Mouse (Mus musculus): ENCODE results near the gene Dbndd2.
A peak's percentile ranks its signal among the peaks of the same experiment; 100 is the strongest.

The Dbndd2 gene

DNA sequence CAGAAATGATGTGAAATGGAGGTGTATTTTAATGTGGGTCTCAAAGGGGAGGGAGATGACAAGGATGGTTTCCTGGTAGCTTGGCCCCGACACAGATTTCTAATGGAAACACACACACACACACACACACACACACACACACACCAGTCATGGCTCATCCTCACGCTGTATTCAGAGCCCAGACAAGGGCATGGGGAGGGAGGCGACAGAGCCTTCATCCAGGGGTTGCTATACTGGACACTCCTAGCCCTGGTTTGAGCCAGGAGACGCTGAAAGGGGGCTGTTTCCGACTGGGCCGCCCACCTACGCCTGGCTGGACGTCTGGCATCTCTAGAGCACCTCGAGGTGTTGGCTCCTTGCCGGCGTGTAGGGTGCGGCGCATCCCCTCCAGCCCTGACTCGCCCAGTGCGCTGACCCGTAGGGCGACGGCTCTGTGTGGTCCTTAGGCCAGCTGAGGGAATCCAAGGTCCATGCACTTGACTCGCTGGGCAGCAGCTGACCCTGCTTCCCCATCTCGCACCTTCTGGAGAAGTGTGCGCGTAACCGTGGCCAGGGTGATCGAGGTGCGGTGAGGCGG is at the start of gene Dbndd2:
Dbndd2 (plus strand) TSS at position 426 of the 577 bp plus-strand sequence.
- peak; percentile 84 for DNase-seq

DNA sequence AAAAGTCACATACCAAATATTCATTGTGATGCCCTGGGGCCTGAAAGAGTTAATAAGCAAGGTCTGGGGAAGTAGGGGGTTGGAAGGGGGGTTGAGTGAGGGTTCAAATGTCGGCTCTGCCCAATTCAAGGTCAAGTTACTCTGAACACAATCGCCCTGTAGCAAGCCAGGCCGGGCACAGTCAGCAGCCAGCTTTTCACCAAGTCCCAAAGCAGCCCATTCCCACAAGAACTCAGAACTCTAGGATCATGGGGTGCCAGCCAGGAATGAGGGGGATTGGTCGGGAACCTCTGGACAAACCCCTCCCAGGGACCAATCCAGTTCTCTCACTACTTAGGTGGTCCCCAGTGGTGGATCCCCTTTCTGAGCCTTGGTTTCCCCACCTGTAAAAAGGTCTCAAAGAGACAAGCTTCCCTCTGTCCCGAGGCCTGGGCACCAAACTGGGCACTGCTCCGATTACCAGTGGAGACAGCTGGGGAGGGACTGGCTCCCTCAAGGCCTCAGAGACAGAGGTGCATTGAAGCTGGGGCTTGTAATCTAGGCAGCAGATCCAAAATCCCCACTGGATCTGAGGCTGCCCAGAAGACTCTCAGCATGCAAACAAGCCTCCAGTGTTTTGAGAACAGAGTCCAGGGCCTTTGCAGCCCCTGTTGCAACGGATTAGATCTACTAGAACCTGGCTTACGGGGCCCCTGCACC is 49.5 kb upstream of the Dbndd2 start:
- no peak for DNase-seq

DNA sequence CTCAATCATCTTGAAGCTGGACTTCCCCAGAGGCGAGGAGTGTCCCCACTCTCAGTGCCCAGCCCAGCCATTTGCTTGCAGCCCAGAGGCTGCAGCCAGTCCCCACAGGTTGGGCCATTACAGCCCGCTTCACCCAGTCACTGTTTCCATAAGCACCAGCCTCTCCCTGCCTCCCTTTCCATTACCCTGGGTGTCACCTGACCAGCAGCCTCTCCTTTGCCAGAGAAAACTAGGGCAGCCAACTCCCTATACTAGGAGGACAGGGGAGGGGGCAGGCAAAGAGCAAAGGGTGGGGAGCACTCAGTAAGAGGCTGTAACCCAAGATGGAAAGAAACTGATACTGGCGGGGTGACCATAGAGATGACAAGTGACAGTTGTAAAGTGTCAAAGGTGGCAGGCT is 48.9 kb upstream of the Dbndd2 start:
- DNase-seq = peak; percentile 78

DNA sequence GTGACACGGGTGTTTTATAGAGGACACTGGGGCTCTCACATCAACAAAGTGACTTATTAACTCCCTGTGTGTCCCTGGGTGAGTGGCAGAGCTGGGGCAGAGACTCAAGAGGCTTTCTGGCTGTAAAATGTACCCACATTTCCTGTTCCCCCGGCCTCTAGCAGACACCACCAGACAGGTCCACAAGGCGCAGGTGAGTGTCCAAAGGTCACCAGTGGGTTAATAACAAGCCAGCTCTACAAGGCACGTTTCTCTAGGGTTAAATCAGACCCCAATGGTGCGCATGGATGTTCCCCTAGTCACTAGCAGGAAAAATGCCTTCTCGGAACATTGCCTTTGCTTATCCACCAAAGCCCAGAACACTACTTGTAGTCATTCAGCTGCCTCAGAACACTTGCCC is 48.2 kb upstream of the Dbndd2 start:
- DNase-seq = peak; percentile 67

GRCm38 (mm10) chr2:164438257-164438656 is 47.6 kb upstream of the Dbndd2 start:
- no peak for DNase-seq

GRCm38 (mm10) chr2:164439001-164439421 is 46.9 kb upstream of the Dbndd2 start:
- DNase-seq = no peak

- DNase-seq = peak; percentile 57
Observed at GRCm38 (mm10) chr2:164440314-164440713, 45.6 kb upstream of the Dbndd2 start.

DNA sequence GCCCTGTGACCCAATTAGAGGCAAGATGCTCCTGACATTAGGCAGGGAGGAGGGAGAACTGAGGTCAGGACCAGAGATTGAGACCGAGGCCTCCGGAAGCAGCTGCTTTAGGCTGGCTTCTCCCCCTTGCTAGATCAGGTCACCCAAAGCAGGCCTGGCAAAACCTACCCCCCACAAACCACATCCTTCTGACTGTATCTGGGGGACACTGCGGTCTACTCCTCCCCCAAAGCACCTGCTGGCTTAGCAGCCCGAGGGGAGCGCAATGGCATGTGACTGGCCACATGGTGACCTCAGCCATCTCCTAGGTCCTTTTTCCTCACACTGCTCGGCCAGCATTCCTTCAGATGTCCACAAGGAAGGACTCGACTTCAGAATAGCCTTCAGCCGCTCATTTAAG is 44.8 kb upstream of the Dbndd2 start:
- DNase-seq = peak; percentile 60

- no peak for DNase-seq
Observed at GRCm38 (mm10) chr2:164441731-164442130, 44.2 kb upstream of the Dbndd2 start.

GRCm38 (mm10) chr2:164442315-164443050 is 43.4 kb upstream of the Dbndd2 start:
- peak; percentile 67 for DNase-seq

GRCm38 (mm10) chr2:164443051-164443437 is 42.9 kb upstream of the Dbndd2 start:
- peak; percentile 94 for DNase-seq

GRCm38 (mm10) chr2:164443460-164444000 is 42.4 kb upstream of the Dbndd2 start, which contains the start of gene Sdc4:
Gene Sdc4 (minus strand): TSS chr2:164443887.
- DNase-seq = peak; percentile 42

DNA sequence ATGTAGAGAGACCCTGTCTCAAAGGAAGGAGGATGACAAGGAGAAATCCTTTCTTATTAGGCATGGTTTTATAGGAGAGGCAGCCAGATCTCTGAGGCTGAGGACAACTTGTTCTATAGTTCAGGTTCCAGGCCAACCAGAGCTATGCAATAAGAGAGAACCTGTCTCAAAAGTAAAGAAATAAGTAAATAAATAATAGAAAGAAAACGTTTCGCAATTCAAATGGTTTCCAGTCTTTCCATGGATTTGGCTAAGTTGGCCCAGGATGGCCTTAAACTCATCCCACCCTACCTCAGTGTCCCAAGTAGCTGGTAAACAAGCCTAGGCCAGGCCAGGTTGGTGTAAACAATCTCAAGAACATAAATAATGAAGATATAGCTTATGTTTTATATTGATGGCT is 41.2 kb upstream of the Dbndd2 start:
- no peak for DNase-seq

- DNase-seq = no peak
Observed at GRCm38 (mm10) chr2:164445399-164446085, 40.4 kb upstream of the Dbndd2 start.

DNA sequence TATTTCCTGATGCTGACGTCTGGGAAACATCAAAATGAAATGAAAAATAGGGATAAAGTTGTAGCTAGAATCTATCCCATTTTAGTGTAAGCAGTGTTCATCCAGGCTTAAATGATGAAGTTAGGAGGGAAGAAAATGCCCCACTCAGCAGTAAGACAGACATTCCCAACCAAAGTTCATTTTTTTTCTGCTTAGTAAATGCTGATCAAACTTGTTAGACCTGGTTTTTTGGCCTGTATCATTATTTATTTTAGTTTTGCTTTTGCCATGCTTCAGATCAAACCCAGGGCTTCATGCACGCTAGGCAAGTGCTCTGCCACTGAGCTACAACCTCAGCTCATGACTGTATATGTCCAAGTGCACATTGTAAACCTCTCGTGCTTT is 39.8 kb upstream of the Dbndd2 start:
- no peak for DNase-seq

DNA sequence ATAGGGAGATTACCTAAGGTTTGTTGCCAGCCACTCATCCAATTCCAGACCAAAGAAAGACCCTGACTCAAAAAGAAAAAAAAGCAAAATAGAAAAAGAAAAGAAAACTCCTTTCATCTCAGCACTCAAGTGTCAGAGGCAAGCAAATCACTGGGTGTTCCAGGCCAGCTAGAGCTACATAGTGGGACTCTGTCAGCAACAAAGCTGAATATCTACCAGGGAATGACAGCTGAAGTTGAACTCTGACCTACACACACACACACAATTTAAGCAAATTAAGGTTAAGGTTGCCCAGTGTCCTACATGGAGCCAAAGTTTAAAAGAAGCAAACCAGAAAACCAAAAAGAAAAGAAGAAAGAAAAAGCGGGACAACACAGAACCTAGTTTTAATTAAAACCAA is 37.8 kb upstream of the Dbndd2 start:
- DNase-seq = no peak

GRCm38 (mm10) chr2:164448921-164449320 is 37.0 kb upstream of the Dbndd2 start:
- DNase-seq = no peak

GRCm38 (mm10) chr2:164449341-164450042 is 36.4 kb upstream of the Dbndd2 start:
- no peak for DNase-seq

DNA sequence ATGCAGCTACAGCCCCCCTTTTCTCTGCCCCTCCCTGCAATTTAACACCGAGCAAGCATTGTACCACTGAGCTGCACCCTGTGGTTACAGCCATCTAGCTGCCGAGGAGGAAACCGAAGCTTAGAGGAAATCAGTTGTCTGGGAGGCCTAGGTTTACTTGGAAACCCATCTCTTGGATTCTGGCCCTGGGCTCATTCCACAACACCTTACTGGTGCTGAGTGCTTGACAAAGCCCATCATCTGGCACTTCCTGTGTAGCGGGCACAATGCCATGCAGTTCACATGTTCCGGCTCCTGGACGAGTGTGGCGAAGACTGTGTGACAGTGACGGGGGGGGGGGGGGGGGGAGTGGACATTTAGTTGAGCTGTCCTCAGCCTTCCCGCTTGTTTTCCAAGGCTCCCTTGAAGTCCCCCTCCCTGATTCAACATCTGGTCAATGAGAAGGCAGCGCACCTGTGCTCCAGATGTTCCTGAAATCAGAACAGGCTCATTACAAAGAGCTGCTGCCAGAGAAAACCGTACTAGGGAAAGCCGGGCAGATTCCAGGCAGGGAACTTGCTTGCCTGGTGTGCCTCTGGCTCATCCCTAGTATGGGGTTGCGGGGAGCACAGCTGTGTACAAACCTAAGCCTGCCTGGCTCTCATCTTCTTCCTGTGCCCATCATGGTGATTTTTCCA is 33.8 kb upstream of the Dbndd2 start:
- DNase-seq = no peak

- no peak for DNase-seq
Observed at GRCm38 (mm10) chr2:164453047-164453757, 32.7 kb upstream of the Dbndd2 start.

DNA sequence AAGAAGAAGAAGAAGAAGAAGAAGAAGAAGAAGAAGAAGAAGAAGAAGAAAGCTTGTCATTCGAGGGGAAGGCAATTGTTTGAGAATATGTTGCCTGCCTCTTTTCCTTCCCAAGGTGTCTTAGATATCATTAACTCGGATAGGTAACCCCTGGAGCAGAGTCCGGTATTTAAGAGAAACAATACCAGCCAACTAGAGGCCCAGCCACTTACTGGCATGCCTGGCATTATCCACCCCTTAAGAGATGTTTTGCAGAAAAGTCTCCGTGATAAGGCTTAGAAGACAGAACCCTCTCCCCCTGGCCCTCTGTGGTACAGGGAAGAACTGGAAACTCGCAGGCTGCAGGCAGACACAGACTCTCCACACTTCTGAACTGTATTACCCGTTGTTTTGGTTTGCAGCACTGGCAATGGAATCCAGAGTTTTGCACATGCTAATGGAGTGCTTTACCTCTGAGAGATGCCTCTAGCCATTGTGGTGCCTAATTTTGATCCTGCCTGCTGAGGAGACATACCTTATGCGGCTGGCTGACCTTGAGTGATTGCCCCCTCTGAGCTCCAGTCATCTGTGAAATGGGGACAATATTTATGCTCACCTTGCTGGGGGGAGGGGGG is 31.9 kb upstream of the Dbndd2 start:
- no peak for DNase-seq
